Mouse (Mus musculus): ENCODE results near the gene Cnn2.
"Not testable (repeated sequence)": the region's sequence is repeated elsewhere in the genome, so short reads cannot be mapped to it uniquely, and the experiment has no call there.

Cnn2 gene

DNA sequence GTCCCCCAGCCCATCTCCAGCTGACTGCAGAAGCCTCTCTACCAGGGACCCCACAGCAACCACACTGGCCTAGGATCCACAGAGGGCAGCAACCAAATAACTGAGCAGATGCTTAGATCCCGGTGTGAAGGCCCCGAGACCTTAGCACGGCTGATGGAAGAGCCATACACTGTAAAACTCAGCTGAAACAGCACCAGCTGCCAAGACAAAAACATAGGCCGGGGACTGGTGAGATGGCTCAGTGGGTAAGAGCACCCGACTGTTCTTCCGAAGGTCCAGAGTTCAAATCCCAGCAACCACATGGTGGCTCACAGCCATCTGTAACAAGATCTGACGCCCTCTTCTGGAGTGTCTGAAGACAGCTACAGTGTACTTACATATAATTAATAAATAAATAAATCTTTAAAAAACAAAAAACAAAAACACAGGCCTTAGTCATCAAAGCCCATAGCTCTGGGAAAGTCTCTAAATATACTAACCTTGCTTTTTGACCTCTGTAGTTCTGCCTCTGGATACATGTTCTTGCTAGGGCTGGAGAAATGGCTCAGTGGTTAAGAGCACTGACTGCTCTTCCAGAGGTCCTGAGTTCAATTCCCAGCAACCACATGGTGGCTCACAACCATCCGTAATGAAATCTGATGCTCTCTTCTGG, 53.2 kb downstream of the Cnn2 start:
- not testable (repeated sequence) for DNase-seq (ENCODE audit: low spot score)

DNA sequence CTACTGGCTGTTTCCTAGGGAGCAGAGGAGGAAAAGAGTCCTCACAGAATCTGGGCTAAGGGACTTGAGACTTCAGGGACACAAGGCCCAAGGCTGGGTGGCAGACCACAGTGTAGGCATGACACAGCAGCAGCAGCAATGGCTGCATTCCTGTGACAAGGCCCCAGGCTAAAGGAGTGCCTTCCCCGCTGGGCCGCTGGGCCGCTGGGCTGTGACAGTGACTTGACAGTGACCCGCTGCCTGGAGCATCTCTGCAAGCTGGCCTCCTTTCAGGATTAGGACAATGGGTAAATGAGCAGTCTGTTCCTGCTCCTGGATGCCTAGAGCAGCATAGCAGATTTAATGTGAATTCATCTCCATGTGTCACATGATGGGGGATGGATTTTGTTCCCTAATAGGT, 55.7 kb downstream of the Cnn2 start:
- DNase-seq (ENCODE audit: low spot score): no peak

DNA sequence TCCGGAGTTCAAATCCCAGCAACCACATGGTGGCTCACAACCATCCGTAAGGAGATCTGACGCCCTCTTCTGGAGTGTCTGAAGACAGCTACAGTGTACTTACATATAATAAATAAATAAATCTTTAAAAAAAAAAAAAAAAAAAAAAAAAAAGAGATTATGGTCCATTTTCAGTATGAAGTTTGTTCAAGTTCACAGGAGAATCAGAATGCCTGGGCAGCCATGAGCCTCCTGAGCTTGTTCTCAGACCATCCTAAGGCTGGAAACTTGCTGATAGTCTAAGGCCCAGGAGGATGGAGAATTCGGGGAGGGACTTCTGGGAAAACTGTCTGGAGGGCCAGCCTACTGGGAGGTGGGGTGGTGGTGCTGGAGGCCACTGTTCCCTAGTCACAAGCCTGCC, 57.0 kb downstream of the Cnn2 start:
- DNase-seq (ENCODE audit: low spot score): not testable (repeated sequence)
